Mouse (Mus musculus) olfactory bulb, adult 2 months (tissue): ENCODE measurements around the gene Mras.

ENCODE experiments used
- CTCF ChIP-seq: fragments of 200-500 bp; IDR thresholded peaks from 2 replicates; pipeline ENCODE4 v1.5.1; 2012; ENCODE audit warnings: low read depth, mild to moderate bottlenecking, low read length, moderate library complexity; ENCODE audit not compliant: insufficient read depth
- POLR2A ChIP-seq: fragments of 200-500 bp; IDR thresholded peaks from 2 replicates; pipeline ENCODE4 v1.6.1; 2012; ENCODE audit warnings: mild to moderate bottlenecking, low read depth, low read length, moderate library complexity; ENCODE audit not compliant: insufficient read depth

- TF ChIP-seq CTCF, result no peak
- TF ChIP-seq POLR2A, result no peak
Measured at GRCm38 (mm10) chr9:99439064-99439463, 1.9 kb upstream of the Mras start.
